Mouse (Mus musculus) liver, embryonic 14 days (tissue): Measurements from ENCODE around the gene Scgb1b17. TPM values are rescaled to one million over a fixed set of nuclear protein-coding genes. Genes with fewer than 3 reads are reported as not detected.

ENCODE experiments used
- polyA plus RNA-seq: library from polyadenylated mRNA; depleted of rRNA; stranded (reverse); fragments of >200 nt; gene quantifications from 2 replicates; pipeline ENCODE4 v1.2.3, GENCODE M21; 2012; rRNA removed

The Scgb1b17 gene
- polyA plus RNA-seq: not detected in 2 replicates

GRCm38 (mm10) chr7:33063149-33063548 is at the start of gene Scgb1b17:
Gene Scgb1b17 (plus strand): TSS chr7:33063449.

GRCm38 (mm10) chr7:33056461-33056860 is 6.8 kb upstream of the Scgb1b17 start, which contains the start of gene Scgb2b17:
Gene Scgb2b17 (minus strand): TSS chr7:33056561.

Other genes with a start within 250 kb of the Scgb1b17 start
- gene Scgb2b15, start 233.8 kb upstream of the Scgb1b17 start, polyA plus RNA-seq: not detected in 2 replicates
- gene Scgb1b15, start 226.9 kb upstream of the Scgb1b17 start, polyA plus RNA-seq: not detected in 2 replicates
- not detected in 2 replicates for gene Scgb2b17, start 6.9 kb upstream of the Scgb1b17 start, polyA plus RNA-seq
- gene Scgb2b18, start 110.4 kb downstream of the Scgb1b17 start, polyA plus RNA-seq: not detected in 2 replicates
- not detected in 2 replicates for gene Scgb1b18, start 122.1 kb downstream of the Scgb1b17 start, polyA plus RNA-seq
- gene Scgb2b19, start 216.9 kb downstream of the Scgb1b17 start, polyA plus RNA-seq: not detected in 2 replicates
- not detected in 2 replicates for gene Scgb1b19, start 223.8 kb downstream of the Scgb1b17 start, polyA plus RNA-seq